Mouse (Mus musculus) heart, embryonic 16.5 days (tissue): ENCODE measurements around the gene Cldn4. TPM values are rescaled to one million over a fixed set of nuclear protein-coding genes. Genes with fewer than 3 reads are reported as not detected.
A peak's percentile ranks its signal among the peaks of the same experiment; 100 is the strongest.

ENCODE experiments used
- ATAC-seq: fragments of 200-750 bp; cut with Nextera tagmentation; replicated peaks from 2 replicates; pipeline ENCODE4 v1.8.0; 2017; ENCODE audit warnings: moderate number of reproducible peaks; ENCODE audit not compliant: insufficient read depth, low FRiP score; ENCODE audit errors: extremely low read depth
- H3K27ac ChIP-seq: fragments of 300-500 bp; sonication (generic); 2 replicates; pipeline ENCODE4 v1.5.1; 2014; ENCODE audit warnings: mild to moderate bottlenecking, low read length, control low read depth, moderate library complexity
- H3K27me3 ChIP-seq: fragments of 300-500 bp; sonication (generic); 2 replicates; pipeline ENCODE4 v1.6.1; 2014; ENCODE audit warnings: low read length, mixed read lengths; ENCODE audit not compliant: control insufficient read depth, insufficient read depth
- H3K36me3 ChIP-seq: fragments of 300-500 bp; sonication (generic); 2 replicates; pipeline ENCODE4 v1.6.1; 2014; ENCODE audit not compliant: control insufficient read depth, insufficient read depth
- H3K4me1 ChIP-seq: fragments of 300-500 bp; sonication (generic); 2 replicates; pipeline ENCODE4 v1.6.1; 2014; ENCODE audit warnings: low read length, mixed read lengths; ENCODE audit not compliant: control insufficient read depth, insufficient read depth
- H3K4me2 ChIP-seq: fragments of 300-500 bp; sonication (generic); 2 replicates; pipeline ENCODE4 v1.6.1; 2014; ENCODE audit warnings: low read depth, mild to moderate bottlenecking, control low read depth, low read length
- H3K4me3 ChIP-seq: fragments of 300-500 bp; sonication (generic); 2 replicates; pipeline ENCODE4 v1.5.1; 2014; ENCODE audit warnings: mild to moderate bottlenecking, control low read depth, low read length
- H3K9ac ChIP-seq: fragments of 300-500 bp; sonication (generic); 2 replicates; pipeline ENCODE4 v1.6.1; 2014; ENCODE audit warnings: low read length, control low read depth
- H3K9me3 ChIP-seq: fragments of 300-500 bp; sonication (generic); replicated peaks from 2 replicates; pipeline ENCODE4 v1.6.1; 2016; ENCODE audit warnings: low read length; ENCODE audit not compliant: control insufficient read depth
- WGBS: fragments of 180-500 bp; shearing (Covaris S2); extraction: QIAGEN DNeasy Blood & Tissue Kit; methylation state at CpG from one replicate; pipeline ENCODE4 v1.1.7; 2014; 5-methylcytosine and 5-hydroxymethylcytosine counted together
- polyA plus RNA-seq: library from polyadenylated mRNA; unstranded; fragments of >200 nt; fragmentation: Nextera tagmentation; extraction: Ambion mirVana; gene quantifications from 2 replicates; pipeline ENCODE4 v1.2.1, GENCODE M21; 2015

Cldn4 gene
- polyA plus RNA-seq, 1 experiment from 2014 or later: 3.1 TPM

DNA sequence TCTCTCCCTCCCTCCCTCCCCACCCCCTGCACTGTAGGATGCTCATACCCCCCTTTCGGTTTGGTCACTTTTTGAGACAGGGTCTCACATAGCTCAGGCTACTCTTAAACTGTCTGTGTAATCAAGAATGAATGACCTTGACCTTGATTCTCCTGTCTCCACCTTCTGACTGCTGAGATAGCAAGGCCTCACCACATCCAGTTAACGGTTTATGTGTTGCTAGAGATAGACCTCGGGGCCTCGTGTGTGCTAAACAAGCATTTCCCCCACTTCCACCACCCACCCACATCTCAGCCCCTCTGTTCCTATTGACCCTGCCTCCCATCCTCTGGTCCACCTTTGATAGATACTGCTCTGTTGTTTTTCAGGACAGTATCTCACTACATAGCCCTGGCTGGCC lies 31.1 kb upstream of the Cldn4 start:
- Histone ChIP-seq H3K27ac (no peak overlapping the region), H3K4me2 (no peak overlapping the region), H3K27me3 (no peaks in the 10 kb centered on the region; the same call in 1 of the 2 replicates), H3K36me3 (no peaks in the 10 kb centered on the region), H3K4me3 (no peak overlapping the region), H3K9ac (no peak overlapping the region), H3K9me3 (no peaks in the 10 kb centered on the region), H3K4me1 (no peaks in the 10 kb centered on the region; the same call in 1 of the 2 replicates)
- WGBS: 48% methylated on average over 4 of the region's 4 CpGs
- ATAC-seq: no peak

DNA sequence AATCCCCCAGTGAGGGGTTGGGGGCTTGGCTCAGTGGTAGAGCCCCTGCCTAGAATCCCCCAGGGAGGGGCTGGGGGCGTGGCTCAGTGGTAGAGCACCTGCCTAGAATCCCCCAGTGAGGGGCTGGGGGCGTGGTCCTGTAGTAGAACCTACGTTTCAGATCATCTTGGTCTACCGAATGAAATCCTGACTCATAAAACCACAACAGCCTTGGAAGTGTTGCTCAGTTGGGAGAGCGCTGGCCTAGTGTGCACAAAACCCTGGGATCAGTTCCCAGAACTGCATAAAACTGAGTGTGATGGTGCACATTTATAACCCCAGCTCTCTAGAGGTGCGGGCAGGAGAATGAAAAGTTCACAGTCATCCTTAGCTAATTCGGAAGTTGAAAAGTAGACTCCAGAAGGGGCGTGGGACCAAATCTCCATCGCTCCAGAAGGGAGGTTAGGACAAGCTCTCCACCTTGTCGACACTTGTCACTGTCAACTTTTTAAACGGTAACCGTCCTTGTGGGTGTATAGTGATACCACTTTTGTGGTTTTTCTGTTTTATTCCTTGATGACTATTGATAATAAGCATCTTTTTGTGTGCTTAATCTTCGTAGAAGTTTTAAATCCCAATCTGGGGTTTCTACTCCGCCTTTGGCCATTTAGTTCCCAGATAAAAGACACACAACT lies 30.0 kb upstream of the Cldn4 start:
- H3K36me3 ChIP-seq: no peaks in the 10 kb centered on the region
- ATAC-seq: no peak
- H3K4me2 ChIP-seq: no peak overlapping the region
- no peak overlapping the region for H3K27ac ChIP-seq
- no peak overlapping the region for H3K4me3 ChIP-seq
- no peak overlapping the region for H3K9ac ChIP-seq
- WGBS: 72% methylated on average over 14 of the region's 14 CpGs
- no peaks in the 10 kb centered on the region; the same call in 1 of the 2 replicates for H3K27me3 ChIP-seq
- no peaks in the 10 kb centered on the region for H3K9me3 ChIP-seq
- no peaks in the 10 kb centered on the region; the same call in 1 of the 2 replicates for H3K4me1 ChIP-seq

DNA sequence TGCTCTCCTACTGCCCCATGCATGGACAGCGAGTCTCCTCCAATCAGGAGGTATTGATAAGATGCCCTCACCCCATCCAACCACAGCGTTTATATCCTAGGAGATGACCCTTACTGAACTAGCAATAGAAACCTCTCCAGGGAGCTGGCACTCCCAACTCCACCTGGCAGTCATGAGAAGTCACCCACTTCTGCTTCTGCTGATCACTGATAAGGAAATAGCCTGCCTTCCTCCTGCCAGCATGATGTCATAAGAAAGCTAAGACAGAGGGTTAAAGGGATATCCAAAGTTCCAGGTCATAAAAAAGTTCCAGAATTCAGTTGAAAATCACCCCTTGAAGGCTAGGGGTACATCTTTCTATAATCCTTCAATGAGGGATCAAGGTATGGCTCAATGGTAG lies 29.4 kb upstream of the Cldn4 start:
- Histone ChIP-seq H3K27me3 (no peaks in the 10 kb centered on the region; the same call in 1 of the 2 replicates), H3K4me3 (no peak overlapping the region), H3K27ac (no peak overlapping the region), H3K36me3 (no peaks in the 10 kb centered on the region), H3K4me1 (no peaks in the 10 kb centered on the region; the same call in 1 of the 2 replicates), H3K4me2 (no peak overlapping the region), H3K9me3 (no peaks in the 10 kb centered on the region), H3K9ac (no peak overlapping the region)
- ATAC-seq: no peak
- 58% methylated on average over 2 of the region's 2 CpGs for WGBS

DNA sequence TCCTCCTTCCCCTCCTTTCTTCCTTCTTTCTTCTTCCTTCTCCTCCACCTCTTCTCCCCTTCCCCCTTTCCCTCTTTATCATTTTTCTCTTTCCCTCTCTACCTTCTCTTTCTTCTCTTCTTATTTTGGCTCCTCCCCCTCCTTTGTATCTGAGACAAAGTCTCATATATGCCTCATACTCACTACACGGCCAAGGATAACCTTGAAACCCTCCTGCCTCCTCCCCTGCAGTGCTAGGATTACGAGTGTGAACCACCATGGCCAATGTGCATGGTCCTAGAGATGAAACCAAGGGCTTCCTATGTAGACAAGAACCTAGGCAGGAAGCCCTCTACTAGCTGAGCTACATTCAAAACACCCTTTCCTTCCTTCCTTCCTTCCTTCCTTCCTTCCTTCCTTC lies 28.2 kb upstream of the Cldn4 start:
- no peak overlapping the region for H3K4me3 ChIP-seq
- ATAC-seq: no peak
- H3K4me1 ChIP-seq: no peaks in the 10 kb centered on the region; the same call in 1 of the 2 replicates
- no peaks in the 10 kb centered on the region for H3K9me3 ChIP-seq
- H3K27ac ChIP-seq: no peak overlapping the region
- H3K4me2 ChIP-seq: no peak overlapping the region
- WGBS: 44% methylated on average over 2 of the region's 2 CpGs
- no peak overlapping the region for H3K9ac ChIP-seq
- H3K27me3 ChIP-seq: no peaks in the 10 kb centered on the region; the same call in 1 of the 2 replicates
- no peaks in the 10 kb centered on the region for H3K36me3 ChIP-seq

DNA sequence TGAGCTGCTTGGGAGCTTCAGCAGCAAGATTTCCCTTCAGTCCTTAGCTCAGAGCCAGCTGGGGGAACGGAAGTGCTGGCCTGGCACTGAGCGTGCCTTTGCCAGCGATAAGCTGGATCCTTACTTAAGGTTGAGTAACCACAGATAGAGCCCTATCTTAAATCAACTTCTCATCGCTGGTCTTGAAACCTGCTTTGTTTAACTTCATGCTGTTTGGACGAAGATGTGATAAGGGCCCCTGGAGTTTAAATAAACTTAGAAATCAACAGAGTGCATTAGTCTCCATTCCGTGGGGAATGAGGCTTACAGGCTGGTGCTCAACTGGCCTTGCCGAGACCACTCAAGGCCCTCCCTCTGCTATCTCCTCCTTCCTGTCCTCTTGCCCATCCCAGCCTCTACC lies 27.6 kb upstream of the Cldn4 start:
- Histone ChIP-seq H3K9ac (no peak overlapping the region), H3K36me3 (no peaks in the 10 kb centered on the region), H3K27me3 (no peaks in the 10 kb centered on the region; the same call in 1 of the 2 replicates), H3K27ac (no peak overlapping the region), H3K4me2 (no peak overlapping the region), H3K4me3 (no peak overlapping the region), H3K9me3 (no peaks in the 10 kb centered on the region), H3K4me1 (no peaks in the 10 kb centered on the region; the same call in 1 of the 2 replicates)
- ATAC-seq: peak; percentile 52; the same call in 1 of the 2 replicates
- WGBS: 11% methylated on average over 7 of the region's 7 CpGs

DNA sequence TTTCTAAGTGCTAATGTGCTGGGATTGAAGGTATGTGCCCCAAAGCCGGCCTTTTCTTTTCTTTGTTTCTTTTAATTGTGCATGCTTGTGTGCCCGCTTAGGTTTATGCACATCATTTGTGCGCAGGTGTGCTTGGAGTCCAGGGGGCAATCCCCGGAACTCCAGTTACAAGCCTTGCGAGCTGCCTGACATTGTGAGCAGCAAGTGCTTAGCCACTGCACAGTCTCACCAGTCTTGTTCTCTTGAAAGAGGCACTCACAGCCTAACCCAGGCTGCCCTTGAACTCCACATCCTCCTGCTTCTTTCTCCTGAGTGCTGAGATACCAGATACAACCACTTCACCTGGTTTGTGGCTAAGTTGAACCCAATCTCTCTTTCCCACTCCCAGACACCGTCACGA lies 26.8 kb upstream of the Cldn4 start:
- 77% methylated on average over 7 of the region's 7 CpGs for WGBS
- ATAC-seq: no peak
- H3K27me3 ChIP-seq: no peaks in the 10 kb centered on the region; the same call in 1 of the 2 replicates
- no peaks in the 10 kb centered on the region for H3K36me3 ChIP-seq
- H3K4me3 ChIP-seq: no peak overlapping the region
- no peak overlapping the region for H3K9ac ChIP-seq
- H3K4me2 ChIP-seq: no peak overlapping the region
- H3K4me1 ChIP-seq: no peaks in the 10 kb centered on the region; the same call in 1 of the 2 replicates
- no peak overlapping the region for H3K27ac ChIP-seq
- H3K9me3 ChIP-seq: no peaks in the 10 kb centered on the region

DNA sequence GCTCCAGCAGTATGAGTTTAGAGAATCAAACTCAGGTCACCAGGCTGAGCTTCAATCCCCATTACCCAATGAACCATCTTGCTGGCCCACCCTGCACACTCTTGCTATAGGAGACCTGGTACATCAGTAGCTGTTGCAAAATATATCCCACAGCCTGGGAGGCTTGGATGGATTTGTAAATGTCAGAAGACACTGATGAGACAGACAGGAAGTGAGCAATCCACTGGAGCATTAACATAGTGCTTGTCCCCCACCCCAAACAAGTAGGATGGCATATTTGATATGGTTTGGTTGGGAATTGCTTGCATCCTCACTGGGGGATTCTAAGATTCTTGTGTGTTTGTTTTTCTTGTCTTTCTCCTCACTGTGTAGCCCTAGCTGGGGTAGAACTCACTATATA lies 26.3 kb upstream of the Cldn4 start:
- no peaks in the 10 kb centered on the region for H3K9me3 ChIP-seq
- ATAC-seq: no peak
- no peak overlapping the region for H3K4me2 ChIP-seq
- no peak overlapping the region for H3K4me3 ChIP-seq
- no peaks in the 10 kb centered on the region; the same call in 1 of the 2 replicates for H3K27me3 ChIP-seq
- H3K9ac ChIP-seq: no peak overlapping the region
- no peaks in the 10 kb centered on the region; the same call in 1 of the 2 replicates for H3K4me1 ChIP-seq
- no peaks in the 10 kb centered on the region for H3K36me3 ChIP-seq
- no peak overlapping the region for H3K27ac ChIP-seq

DNA sequence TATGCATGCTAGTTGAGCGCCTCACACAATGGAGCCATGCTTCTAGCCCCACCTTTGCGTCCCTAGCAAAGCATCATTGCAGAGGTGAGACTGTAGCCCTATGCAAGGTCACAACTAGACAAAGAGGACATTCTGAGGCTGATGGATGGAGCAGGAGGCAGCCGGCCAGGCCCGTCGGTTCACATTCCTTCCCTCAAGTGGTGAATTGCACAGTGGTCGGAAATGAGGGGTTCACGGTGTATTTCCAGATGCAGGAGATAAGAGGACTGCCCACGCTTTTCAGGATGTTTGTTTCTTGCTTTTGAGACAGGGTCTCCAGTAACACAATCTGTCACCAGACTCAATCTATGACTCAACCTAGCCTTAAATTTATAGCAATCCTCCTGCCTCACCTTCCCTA lies 23.9 kb upstream of the Cldn4 start:
- H3K9me3 ChIP-seq: no peaks in the 10 kb centered on the region
- WGBS: 39% methylated on average over 8 of the region's 8 CpGs
- H3K27ac ChIP-seq: no peak overlapping the region
- peaks cover 2% of the 10 kb centered on the region; the same call in 1 of the 2 replicates for H3K4me1 ChIP-seq
- no peaks in the 10 kb centered on the region for H3K36me3 ChIP-seq
- H3K4me2 ChIP-seq: no peak overlapping the region
- ATAC-seq: no peak
- H3K9ac ChIP-seq: no peak overlapping the region
- H3K27me3 ChIP-seq: peaks cover 2% of the 10 kb centered on the region; the same call in 1 of the 2 replicates
- no peak overlapping the region for H3K4me3 ChIP-seq

DNA sequence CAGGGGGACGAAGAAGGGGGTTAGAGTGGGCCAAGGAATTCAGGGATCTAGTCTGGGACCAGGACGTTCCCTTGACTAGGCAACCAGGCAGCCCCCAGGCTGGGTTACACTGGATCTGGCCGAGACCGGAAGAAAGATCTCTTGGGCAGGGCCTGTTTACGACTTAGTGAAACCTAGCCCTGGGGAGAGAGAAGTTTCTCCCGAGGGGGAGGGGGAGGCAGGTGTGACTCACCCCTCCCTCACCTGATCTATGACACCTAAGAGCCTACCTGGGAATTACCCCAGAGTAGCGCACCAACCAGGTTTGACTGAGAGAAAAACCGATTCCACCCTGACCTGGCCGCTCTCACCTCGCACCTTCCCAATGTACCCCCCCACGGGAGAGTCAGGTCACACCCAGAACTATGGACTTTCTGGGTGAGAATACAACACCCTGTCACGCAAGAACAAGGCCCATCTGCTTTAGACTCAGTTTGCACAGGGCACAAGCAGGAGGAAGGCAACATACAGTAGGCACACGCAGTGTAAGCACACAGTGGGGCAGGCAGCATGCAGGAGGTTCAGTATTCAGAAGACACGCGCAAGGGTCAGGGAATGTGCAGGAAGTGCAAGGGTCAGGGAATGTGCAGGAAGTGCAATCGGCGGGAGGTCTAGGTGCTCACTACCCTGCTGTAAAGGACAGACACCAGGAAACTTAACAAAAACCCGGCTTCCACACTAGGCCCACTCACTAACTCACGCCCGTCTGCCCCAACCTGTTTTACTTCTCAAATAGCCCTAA lies 20.6 kb upstream of the Cldn4 start:
- no peaks in the 10 kb centered on the region for H3K9me3 ChIP-seq
- no peak for ATAC-seq
- no peak overlapping the region for H3K4me3 ChIP-seq
- 68% methylated on average over 20 of the region's 20 CpGs for WGBS
- H3K36me3 ChIP-seq: no peaks in the 10 kb centered on the region
- H3K27ac ChIP-seq: no peak overlapping the region
- no peak overlapping the region for H3K9ac ChIP-seq
- H3K4me1 ChIP-seq: 0 out of 2 replicates have a peak, but pooled peaks cover 3% of the 10 kb centered on the region
- peaks cover 2% of the 10 kb centered on the region; the same call in 1 of the 2 replicates for H3K27me3 ChIP-seq
- no peak overlapping the region for H3K4me2 ChIP-seq
